Mouse (Mus musculus) ES-E14 (cell line): ENCODE data around the gene Epsti1.

Experiments
- HCFC1 ChIP-seq: IDR thresholded peaks from 2 replicates; pipeline ENCODE4 v1.6.1; 2012; ENCODE audit warnings: low read length, inconsistent platforms, borderline replicate concordance; ENCODE audit not compliant: insufficient read depth
- ZNF384 ChIP-seq: IDR thresholded peaks from 2 replicates; pipeline ENCODE4 v1.6.1; 2012; ENCODE audit warnings: low read depth, low read length, inconsistent platforms

DNA sequence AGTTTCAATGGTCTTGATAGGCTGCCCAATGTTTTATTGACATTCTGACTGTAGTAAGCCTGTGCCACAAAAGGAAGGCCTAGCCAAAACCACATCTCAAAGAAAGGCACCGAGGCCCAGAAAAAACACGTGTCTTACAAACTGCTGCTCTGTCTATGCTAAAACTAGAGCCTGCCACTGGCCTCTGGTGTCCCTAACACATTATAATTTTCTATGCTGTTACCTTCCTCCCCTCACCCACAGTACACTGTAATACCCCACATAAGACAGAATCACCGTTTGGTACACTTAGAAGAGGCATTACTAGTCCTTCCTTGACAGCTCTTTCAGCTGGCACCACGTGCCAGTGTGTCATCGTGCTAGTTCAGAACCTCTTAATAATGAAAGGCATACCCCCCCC is 36.4 kb upstream of the Epsti1 start:
- no peak for TF ChIP-seq ZNF384
- TF ChIP-seq HCFC1: no peak
